Mouse (Mus musculus): ENCODE measurements around the gene Pcbd1.
"Not testable (repeated sequence)": the region's sequence is repeated elsewhere in the genome, so short reads cannot be mapped to it uniquely, and the experiment has no call there.

Pcbd1 gene

DNA sequence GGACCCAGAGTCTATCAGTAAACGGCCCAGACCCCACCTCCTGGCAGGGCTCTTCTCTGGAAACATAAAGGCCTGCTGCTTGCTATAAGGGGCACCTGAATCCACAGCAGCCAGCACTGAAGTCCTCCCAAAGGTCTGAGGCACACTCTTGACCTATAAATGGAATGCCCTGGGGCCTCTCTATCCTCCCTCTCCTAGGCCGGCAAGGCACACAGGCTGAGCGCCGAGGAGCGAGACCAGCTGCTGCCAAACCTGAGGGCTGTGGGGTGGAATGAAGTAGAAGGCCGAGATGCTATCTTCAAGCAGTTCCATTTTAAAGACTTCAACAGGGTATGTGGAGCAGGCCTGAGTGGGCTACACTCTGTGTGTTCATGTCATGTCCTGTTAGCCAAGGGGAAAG, 2.7 kb downstream of the Pcbd1 start:
- DNase-seq (ENCODE audit: extremely low read depth, low read depth): no peak

DNA sequence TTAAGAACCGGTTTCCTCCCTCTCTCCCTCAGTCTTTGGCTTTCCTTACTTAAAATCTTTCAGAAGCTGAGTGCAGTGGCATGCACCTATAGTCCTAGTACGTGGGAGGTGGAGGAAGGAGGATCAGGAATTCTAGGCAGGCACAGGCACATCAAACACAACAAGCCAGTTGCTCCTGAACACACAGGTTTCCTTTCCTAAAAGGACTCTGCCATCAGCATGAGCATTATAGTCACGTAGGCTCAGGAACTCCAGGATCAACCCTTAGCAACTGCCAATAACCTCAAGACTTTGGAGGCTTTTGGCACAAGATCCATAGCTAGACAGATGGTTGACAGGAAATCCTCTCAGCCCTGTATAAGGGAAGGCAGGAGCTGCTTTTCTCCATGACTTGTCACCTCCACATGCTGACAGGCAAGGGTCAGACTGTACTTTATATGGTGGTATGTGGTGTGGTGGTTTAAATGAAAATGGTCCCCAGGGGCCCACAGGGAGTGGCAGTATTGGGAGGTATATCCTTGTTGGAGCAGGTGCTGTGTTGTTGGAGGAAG, 14.5 kb downstream of the Pcbd1 start:
- no peak for DNase-seq (ENCODE audit: extremely low read depth, low read depth)

DNA sequence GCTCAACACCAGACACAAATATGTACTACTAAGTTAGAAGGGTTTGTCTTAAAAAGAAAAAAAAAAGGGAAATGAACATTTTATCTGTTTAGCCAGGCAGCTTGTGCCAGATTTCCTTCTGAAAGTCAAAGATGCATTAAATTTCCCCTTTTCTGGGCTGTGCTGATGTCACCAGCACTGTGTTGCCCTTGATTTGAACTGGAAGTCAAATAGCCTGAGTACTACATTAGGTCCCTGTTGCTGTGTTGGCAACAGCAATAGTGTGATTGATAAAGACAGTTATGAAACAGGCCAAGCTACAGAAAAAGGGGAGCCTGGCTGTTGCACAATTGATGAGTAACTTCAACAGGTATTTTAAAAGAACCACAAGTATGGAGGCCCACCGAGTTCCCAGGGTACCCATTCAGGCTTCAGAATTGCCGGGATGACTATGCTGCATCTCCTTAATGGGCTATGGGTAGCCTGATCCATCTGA, 25.2 kb downstream of the Pcbd1 start:
- DNase-seq (ENCODE audit: extremely low read depth, low read depth): peak; percentile 85

DNA sequence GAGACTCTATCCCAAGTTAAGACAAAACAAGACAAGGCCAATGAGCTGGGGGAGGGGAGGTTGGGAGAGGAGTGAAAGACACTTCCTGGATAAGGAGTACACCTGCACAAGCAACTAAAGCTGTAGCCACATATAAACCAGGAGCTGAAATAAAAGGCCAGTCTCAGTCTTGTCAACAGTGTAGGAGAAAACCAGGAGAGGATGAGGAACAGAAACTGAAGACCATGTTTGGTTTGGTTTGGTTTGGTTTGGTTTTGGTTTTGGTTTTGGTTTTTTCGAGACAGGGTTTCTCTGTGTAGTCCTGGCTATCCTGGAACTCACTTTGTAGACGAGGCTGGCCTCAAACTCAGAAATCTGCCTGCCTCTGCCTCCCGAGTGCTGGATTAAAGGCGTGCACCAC, 32.6 kb downstream of the Pcbd1 start:
- DNase-seq (ENCODE audit: extremely low read depth, low read depth): not testable (repeated sequence)

DNA sequence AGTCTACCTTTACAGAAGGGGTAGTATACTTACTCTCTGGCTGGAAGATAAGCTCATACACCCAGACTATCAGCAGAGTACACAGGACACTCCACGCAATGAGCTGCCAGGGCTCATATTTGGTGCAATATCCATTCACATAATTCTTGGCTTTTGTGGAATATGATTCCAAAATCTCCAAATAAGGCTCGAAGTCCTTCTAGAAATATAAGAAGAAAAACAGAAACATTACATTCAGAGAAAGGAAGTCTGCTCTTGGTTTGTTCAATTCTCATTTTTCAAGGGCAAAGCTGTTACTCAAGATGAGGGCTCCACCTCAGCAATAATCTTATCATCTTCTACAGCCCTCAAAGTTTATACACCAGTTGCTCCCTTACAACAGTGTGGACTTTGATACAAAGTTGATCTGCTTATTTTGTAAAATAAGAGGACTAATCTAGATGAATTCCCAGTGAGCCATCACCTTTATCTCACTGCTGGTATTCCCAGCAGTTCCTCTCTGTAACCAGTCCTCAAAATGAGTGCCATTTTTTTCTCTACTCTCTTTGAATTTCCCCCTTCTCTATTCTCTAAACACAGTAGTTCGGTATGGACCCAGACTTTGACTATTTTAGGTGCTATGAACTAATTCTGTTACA, 34.3 kb downstream of the Pcbd1 start:
- no peak for DNase-seq (ENCODE audit: extremely low read depth, low read depth)

DNA sequence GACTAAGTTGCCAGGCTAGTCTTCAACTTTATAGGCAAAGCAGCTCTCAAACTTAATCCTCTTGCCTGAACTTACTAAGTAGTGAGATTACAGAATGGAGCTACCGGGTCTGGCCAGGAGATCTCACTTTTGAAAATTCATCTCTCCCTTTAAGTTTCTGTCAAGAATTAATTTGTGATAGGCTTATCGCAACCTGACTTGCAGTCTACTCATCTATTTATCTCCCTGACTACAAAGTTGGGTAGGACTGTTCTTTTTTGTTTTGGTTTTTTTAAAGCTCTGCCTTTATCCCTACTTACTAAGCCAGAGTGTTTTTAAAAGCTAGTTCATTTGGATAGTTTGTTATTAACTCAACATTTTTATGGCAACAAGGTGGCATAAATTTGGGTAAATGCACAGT, 35.3 kb downstream of the Pcbd1 start:
- DNase-seq (ENCODE audit: extremely low read depth, low read depth): no peak

DNA sequence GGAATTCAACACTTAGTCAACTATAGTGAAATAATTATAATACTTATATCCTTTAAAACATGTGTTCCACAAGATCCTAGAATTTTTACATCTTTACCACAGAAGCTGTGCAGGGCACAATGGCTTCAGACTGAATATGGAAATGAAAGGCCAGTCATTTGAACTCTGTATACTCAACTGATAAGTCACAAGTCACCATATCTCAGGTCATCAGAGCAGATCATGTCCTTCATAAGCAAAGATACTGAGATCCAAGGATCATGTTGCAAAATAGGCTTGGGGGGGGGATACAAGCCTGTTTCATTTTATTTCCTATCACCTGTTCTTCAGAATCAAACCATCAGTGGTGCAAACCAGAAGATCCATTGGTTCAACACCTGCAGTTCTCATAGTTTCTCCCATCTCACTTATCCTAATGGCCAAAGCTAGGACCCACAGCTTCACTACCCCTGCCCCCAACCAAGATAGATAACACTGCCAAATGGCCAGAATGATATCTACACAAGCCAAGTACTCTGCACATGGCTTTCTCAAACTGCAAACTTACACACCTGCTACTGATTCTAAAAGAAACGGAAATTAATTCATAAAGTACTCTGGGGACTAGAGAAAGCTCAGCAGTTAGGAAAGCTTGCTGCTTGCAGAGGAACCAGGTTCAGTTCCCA, 39.7 kb downstream of the Pcbd1 start:
- DNase-seq (ENCODE audit: extremely low read depth, low read depth): no peak

DNA sequence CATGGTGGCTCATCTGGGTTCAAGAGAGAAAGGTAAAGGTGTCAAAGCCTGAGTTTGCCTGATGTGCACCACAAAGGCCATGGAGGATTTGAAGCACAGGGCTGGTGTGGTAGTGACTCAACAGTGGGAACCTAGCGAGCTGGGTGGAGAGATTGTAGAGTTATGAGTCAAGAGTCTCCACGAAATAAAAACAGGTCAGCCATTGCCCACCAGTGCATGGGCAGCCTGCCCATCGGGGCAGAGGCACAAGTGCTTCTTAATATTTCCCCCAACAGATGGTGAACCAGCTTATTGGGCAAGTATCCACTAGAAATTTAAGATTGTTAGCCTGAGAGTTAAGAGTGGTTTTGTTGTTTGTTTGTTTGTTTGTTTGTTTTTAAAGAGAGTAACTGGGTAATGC, 41.8 kb downstream of the Pcbd1 start:
- DNase-seq (ENCODE audit: extremely low read depth, low read depth): no peak

DNA sequence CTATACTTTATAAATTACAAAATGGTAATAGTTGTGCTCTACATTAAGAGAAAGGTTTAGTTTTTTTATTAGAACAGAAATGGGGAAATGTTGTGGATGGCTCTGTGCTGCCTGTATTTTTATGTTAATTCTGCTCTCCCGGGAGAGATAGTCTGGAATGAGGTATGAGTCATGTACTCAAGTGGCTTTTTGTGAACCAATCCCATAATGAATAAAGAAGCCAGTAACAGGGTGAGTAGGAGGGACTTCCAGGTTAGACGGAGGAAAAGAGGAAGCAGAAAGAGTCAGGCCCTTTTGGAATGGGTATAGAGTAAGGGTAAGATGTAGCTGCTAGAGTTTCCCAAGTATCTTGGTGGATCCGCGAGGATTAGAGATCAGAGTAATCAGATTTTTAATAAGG, 44.9 kb downstream of the Pcbd1 start:
- no peak for DNase-seq (ENCODE audit: extremely low read depth, low read depth)

DNA sequence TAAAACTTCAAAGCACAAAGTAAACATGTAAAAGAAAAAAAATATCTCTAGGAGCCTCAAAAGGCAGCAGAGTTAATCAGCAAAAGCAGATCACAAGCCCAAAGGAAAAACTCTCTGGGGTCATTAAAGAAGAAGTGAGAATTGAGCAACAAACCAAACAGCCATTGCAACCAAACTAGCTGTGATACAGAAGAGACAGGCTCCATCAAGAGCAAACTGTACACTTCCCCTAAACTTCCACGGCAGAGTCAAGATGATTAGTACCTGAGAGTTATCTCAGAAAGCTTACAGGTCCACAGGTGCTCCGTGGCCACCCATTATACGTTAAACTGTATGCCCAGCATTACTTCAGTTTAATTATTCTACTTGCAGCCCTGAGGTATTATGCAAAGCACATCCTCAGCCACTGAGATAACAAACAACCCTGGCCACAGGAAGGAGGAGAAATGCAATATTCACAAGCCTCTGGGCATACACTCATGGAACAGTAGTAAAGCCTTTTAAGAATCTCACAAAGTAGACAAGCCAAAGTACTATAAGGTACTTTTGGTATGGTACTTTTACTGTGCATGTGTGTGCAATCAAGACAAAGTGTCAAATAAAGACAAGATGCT, 46.2 kb downstream of the Pcbd1 start:
- DNase-seq (ENCODE audit: extremely low read depth, low read depth): no peak

DNA sequence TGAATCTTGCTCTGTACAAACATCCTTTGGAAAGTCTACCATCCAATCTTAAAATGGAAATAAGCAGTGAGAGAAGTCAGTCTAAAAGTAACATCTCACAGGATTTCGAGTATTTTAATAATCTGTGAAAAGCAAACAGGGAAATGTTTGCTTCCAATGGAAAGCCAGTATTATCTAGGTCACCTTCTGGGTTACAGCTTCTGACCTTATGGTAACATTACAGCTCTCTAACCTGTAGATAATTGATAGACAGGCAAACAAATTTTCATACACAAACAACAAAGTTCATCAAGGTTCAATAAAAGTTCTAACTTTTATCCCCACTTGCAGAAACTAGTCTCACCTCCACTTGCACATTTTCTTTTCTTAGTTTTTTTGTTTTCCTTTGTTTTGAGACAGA, 48.4 kb downstream of the Pcbd1 start:
- DNase-seq (ENCODE audit: extremely low read depth, low read depth): no peak

DNA sequence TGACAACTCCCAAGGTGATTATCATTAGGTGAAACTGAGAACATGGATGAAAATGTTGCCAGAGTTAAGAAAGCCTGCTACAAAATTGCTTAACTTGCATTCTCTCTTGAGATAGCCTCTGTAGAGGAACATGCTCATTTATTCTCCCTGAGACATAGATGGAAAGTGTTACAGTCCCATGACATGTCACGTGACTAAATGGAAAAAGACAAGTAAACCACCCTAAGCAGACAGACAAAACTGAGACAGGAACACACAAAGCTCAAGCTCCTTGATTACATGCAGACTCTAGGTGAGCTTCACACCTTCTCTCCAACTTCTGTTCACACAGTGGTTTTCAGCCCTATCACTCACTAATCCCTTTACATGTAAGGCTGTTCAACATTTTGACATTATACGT, 54.2 kb downstream of the Pcbd1 start:
- DNase-seq (ENCODE audit: extremely low read depth, low read depth): no peak
